Mouse (Mus musculus) liver, embryonic 14.5 days (tissue): ENCODE measurements around the gene Sars2. TPM values are rescaled to one million over a fixed set of nuclear protein-coding genes. Genes with fewer than 3 reads are reported as not detected.

Source experiments
- ATAC-seq: fragments of 200-750 bp; cut with Nextera tagmentation; 2 replicates; pipeline ENCODE4 v1.8.0; 2017; ENCODE audit warnings: moderate number of reproducible peaks, mild to moderate bottlenecking, moderate library complexity; ENCODE audit not compliant: insufficient read depth
- DNase-seq, 3 experiments: peaks; one replicate each; pipeline ENCODE4 v3.0.0-alpha.2; 2012 to 2013; ENCODE audit warnings: low read depth in 3 of 3, low spot score in 3 of 3
- H3K27ac ChIP-seq: fragments of 300-500 bp; sonication (generic); 2 replicates; pipeline ENCODE4 v1.5.1; 2014; ENCODE audit warnings: moderate library complexity, mild to moderate bottlenecking, control low read depth, inconsistent platforms
- H3K27me3 ChIP-seq: fragments of 300-500 bp; sonication (generic); 2 replicates; pipeline ENCODE4 v1.6.1; 2014; ENCODE audit warnings: mild to moderate bottlenecking, low read length, moderate library complexity; ENCODE audit not compliant: control insufficient read depth, insufficient read depth
- H3K36me3 ChIP-seq: fragments of 300-500 bp; sonication (generic); replicated peaks from 2 replicates; pipeline ENCODE4 v1.6.1; 2014; ENCODE audit warnings: low read depth; ENCODE audit not compliant: control insufficient read depth, insufficient read depth
- H3K4me1 ChIP-seq, 2 experiments: fragments of 200-500 bp in 1 of 2; fragments of 300-500 bp in 1 of 2; sonication (generic) in 1 of 2; replicated peaks; 2 replicates each; pipeline ENCODE4 v1.6.1; 2012 to 2014; ENCODE audit warnings: antibody characterized with exemption in 1 of 2, inconsistent platforms in 1 of 2, low read length in 1 of 2; ENCODE audit not compliant: control insufficient read depth in 2 of 2, insufficient read depth in 2 of 2
- H3K4me2 ChIP-seq: fragments of 300-500 bp; sonication (generic); 2 replicates; pipeline ENCODE4 v1.6.1; 2014; ENCODE audit warnings: low read depth, mild to moderate bottlenecking, control low read depth, moderate library complexity
- H3K4me3 ChIP-seq, 2 experiments: fragments of 200-500 bp in 1 of 2; fragments of 300-500 bp in 1 of 2; sonication (generic) in 1 of 2; 2 replicates each; pipeline ENCODE4 v1.5.1; 2012 to 2014; ENCODE audit warnings: low read depth in 2 of 2, low read length in 2 of 2, mild to moderate bottlenecking in 2 of 2, control low read depth in 1 of 2, inconsistent platforms in 1 of 2, moderate library complexity in 1 of 2; ENCODE audit not compliant: insufficient read depth in 1 of 2
- H3K9ac ChIP-seq: fragments of 300-500 bp; sonication (generic); replicated peaks from 2 replicates; pipeline ENCODE4 v1.6.1; 2014; ENCODE audit warnings: mild to moderate bottlenecking, control low read depth, moderate library complexity
- H3K9me3 ChIP-seq: fragments of 300-500 bp; sonication (generic); 2 replicates; pipeline ENCODE4 v1.6.1; 2016; ENCODE audit warnings: low read length, mixed read lengths; ENCODE audit not compliant: control insufficient read depth
- CTCF ChIP-seq: IDR thresholded peaks from 2 replicates; pipeline ENCODE4 v1.5.1; 2016; ENCODE audit warnings: antibody characterized with exemption, low read depth, control low read depth
- EP300 ChIP-seq: IDR thresholded peaks from 2 replicates; pipeline ENCODE4 v1.6.1; 2016; ENCODE audit warnings: antibody characterized with exemption, low read depth
- WGBS: fragments of 180-500 bp; shearing (Covaris S2); extraction: QIAGEN DNeasy Blood & Tissue Kit; methylation state at CpG from one replicate; pipeline ENCODE4 v1.1.7; 2014; ENCODE audit not compliant: insufficient replicate concordance; 5-methylcytosine and 5-hydroxymethylcytosine counted together
- polyA plus RNA-seq, 2 experiments: library from polyadenylated mRNA; depleted of rRNA in 1 of 2; stranded (reverse) in 1 of 2; unstranded in 1 of 2; fragments of >200 nt; fragmentation: Nextera tagmentation in 1 of 2; extraction: Ambion mirVana in 1 of 2; gene quantifications; 2 replicates each; pipeline versions ENCODE4 v1.2.1 to v1.2.3; 2012 to 2014

Gene Sars2
- polyA plus RNA-seq, 2 experiments: 9.3 to 11.4 TPM

DNA sequence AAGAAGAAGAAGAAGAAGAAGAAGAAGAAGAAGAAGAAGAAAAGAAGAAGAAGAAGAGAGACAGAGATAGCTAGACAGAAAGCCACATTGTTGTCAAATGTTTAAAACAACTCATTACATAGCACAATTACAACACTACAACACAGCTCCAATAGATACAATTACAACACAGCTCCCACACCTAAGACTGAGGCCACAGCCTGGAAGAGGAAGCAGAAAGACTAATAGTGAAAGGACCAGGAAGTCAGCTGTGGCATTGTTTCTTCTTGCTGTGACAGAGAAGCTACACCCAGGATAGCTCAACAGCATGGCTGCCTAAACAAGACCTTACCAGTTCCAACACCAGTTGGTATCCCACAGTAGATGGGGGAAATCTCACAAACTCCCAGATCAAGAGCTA, 32.3 kb upstream of the Sars2 start:
- Histone ChIP-seq H3K9me3 (no peaks in the 10 kb centered on the region), H3K4me1 (no peaks in the 10 kb centered on the region), H3K36me3 (no peaks in the 10 kb centered on the region), H3K9ac (no peak overlapping the region), H3K27ac (no peak overlapping the region), H3K27me3 (no peaks in the 10 kb centered on the region), H3K4me2 (no peak overlapping the region), H3K4me3 (no peak overlapping the region)
- DNase-seq (no peak), ATAC-seq (no peak)
- no peak for TF ChIP-seq CTCF
- no peak for TF ChIP-seq EP300

DNA sequence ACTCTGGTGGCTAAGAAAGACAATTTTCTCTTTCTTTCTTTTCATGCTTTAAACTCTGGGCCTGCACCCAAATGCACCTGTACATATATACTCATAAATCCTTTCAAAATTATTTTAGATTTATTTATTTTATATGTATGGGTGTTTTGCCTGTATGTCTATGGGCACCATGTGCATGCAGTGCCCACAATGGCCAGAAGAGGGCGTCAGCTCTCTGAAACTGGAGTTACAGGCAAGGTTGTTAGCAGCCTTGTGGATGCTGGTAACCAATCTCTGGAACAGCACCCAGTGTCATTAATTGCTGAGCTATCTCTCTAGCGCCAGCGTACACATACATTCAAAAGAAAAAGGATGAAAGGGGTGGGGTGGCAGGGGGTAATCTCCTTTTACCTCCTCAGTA, 30.8 kb upstream of the Sars2 start:
- Histone ChIP-seq H3K4me2 (no peak overlapping the region), H3K27ac (no peak overlapping the region), H3K4me1 (no peaks in the 10 kb centered on the region), H3K27me3 (no peaks in the 10 kb centered on the region; the same call in 1 of the 2 replicates), H3K9me3 (no peaks in the 10 kb centered on the region), H3K9ac (no peak overlapping the region), H3K4me3 (no peak overlapping the region), H3K36me3 (no peaks in the 10 kb centered on the region)
- WGBS: 60% methylated on average over 3 of the region's 3 CpGs
- ATAC-seq: no peak
- peak; percentile 57 for TF ChIP-seq CTCF
- no peak for TF ChIP-seq EP300
- DNase-seq: no peak

DNA sequence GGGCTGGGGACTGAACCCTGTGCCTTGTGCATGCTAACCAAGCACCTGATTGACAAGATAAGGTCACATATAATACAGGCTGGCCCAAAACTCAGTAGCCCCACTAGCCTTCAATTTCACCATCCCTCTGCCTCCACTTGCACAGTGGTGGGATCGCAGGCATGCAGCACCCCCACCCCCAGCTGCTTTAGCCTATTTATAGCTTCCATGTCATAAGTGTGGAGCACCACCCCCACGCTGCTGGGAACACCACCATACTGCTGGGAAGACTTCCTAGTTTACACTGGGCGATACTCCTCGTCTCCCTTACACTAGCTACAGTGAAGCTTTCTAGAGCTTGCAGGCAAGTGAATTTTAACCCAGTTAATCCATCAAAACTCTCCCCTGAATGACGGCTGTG, 27.1 kb upstream of the Sars2 start:
- WGBS: 67% methylated on average over 5 of the region's 5 CpGs
- ATAC-seq: no peak
- H3K36me3 ChIP-seq: no peaks in the 10 kb centered on the region
- H3K9ac ChIP-seq: no peak overlapping the region
- DNase-seq: no peak
- H3K4me2 ChIP-seq: no peak overlapping the region
- H3K9me3 ChIP-seq: no peaks in the 10 kb centered on the region
- no peak overlapping the region for H3K4me3 ChIP-seq
- no peaks in the 10 kb centered on the region; the same call in 1 of the 2 replicates for H3K27me3 ChIP-seq
- H3K27ac ChIP-seq: no peak overlapping the region
- TF ChIP-seq CTCF (no peak), EP300 (no peak)
- no peaks in the 10 kb centered on the region for H3K4me1 ChIP-seq

DNA sequence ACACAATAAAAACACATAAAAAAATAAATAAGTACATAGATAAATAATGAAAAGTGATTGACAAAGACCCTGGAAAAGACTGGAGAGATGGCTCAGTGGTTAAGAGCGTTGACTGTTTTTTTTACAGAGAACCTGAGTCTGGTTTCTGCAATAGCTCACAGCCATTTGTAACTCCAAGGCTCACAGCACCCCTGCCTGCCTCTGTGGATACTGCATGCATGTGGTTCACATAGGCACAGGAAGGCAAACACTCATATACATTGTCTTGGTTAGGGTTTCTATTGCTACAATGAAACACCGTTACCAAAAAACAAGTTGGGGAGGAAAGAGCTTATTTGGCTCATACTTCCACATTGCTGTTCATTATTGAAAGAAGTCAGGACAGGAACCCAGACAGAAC, 26.2 kb upstream of the Sars2 start:
- Histone ChIP-seq H3K4me1 (no peaks in the 10 kb centered on the region), H3K4me2 (no peak overlapping the region), H3K36me3 (no peaks in the 10 kb centered on the region), H3K9me3 (no peaks in the 10 kb centered on the region), H3K9ac (no peak overlapping the region), H3K4me3 (no peak overlapping the region), H3K27me3 (no peaks in the 10 kb centered on the region; the same call in 1 of the 2 replicates), H3K27ac (no peak overlapping the region)
- ATAC-seq (no peak), DNase-seq (no peak)
- TF ChIP-seq EP300 (no peak), CTCF (0 out of 2 replicates have a peak, but pooled peaks have one; percentile 1)
- 65% methylated on average over 2 of the region's 2 CpGs for WGBS

DNA sequence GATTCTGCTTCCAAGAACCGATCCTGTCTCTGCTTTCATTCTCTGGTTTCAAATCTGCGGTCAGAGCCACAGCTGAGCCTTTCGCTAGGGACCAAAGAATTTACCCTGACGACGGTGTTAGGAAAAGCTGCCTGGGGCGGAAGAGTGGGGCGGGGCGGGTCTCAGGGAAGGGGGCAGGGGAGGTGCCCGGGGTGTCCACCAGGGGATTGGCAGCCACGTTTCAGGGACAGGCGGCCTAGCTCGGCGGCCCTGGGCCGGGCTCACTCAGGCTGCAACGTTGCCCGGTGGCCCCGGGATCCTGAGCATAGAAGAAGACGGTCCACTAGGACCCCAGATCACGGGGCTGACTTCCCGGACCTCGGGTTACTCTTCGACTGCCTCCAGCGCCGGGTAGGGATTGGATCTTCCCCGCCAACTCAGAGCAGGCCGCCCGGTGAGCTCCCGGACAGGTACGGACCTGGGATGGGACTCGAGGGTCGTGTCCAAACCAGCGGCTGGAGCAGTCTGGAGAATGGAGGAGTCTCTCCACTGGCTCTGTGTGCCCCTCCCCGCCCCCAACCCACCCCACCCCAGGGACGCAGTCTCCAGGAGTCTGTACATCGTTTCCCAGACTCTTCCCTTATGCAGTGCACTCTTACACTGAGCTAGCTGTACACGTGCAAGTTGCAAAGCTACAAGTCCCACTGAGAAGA, 25.1 kb upstream of the Sars2 start, which contains the start of gene Fbxo17:
Fbxo17 (plus strand) TSS at position 215 of the 692 bp plus-strand sequence.
- no peak for ATAC-seq
- Histone ChIP-seq H3K9me3 (no peaks in the 10 kb centered on the region), H3K9ac (no peak within 1 kb of the TSS), H3K27ac (no peak within 1 kb of the TSS), H3K4me2 (peak within 1 kb of the TSS; percentile 57), H3K27me3 (no peaks in the 10 kb centered on the region; the same call in 1 of the 2 replicates), H3K4me1 (no peaks in the 10 kb centered on the region), H3K36me3 (no peaks in the 10 kb centered on the region), H3K4me3 (peak within 1 kb of the TSS; percentile 44 to 53)
- no peak for DNase-seq
- TF ChIP-seq EP300: no peak
- 0 out of 2 replicates have a peak, but pooled peaks have one; percentile 14 for TF ChIP-seq CTCF
- WGBS: 3% methylated on average over 36 of the region's 36 CpGs
